Mouse (Mus musculus): Measurements from ENCODE around the gene Mrpl37. TPM values are rescaled to one million over a fixed set of nuclear protein-coding genes. Genes with fewer than 3 reads are reported as not detected.
A peak's percentile ranks its signal among the peaks of the same experiment; 100 is the strongest.

Gene Mrpl37
- total RNA-seq, 2 experiments from 2014 or later: 99.3 to 119 TPM

DNA sequence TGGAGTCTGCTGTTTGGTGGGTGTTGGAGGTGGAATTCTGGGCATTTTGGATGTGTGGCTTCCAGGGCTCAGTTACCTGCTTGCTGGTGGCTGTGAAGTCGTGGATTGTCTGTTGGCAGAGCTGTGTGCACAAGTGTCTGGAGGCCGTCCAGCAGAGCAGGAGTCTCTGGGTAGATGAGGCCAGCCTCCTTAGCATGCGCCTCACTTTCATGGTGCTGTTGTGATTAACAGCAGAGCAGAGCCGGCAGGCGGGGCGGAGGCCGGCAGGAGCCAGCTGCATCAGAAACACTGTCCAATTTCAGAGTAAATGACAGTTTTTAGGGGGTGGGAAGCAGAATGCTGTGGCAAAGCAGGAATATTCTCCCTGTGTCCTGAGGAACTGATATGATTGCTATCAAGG lies 47.6 kb downstream of the Mrpl37 start:
- peak; percentile 65 for DNase-seq

DNA sequence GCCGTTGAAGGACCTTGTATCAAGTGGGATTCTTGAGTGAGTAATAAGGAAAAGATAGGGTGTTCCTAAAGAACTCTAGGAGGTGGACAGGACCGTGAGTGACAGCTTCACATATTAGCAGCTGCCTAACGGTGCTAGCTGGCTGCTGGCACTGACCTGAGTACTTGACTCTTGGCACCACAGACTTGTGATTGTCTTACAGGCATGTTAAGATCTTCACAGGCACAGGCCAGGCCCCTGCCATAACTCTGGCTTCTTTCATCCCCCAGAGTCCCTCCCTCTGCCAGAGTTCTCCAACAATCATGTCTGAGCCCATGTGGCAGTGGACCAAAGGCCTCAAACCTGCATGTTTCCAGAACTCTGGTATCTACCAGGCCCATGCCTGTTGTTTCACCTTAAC lies 48.1 kb downstream of the Mrpl37 start:
- DNase-seq: peak; percentile 36

DNA sequence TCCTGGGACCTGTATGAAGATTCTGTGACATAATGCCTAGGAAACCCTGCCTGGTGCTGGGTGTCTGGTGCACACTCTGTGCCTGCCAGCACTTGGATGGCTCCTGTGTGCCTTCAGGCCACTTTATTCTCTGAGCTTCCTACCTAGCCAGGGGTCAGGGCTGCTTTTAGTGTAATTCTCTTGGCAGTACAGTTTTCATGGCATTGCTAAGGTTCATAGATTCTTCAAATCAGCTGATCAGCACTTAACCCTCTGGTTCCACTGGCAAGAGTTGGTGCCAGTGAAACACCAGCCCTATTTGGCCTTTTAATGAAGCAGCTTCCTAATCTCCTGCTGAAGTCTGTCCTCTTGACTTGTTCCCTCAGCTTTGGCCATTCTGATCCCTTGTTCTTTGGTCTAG lies 49.4 kb downstream of the Mrpl37 start:
- DNase-seq: no peak

DNA sequence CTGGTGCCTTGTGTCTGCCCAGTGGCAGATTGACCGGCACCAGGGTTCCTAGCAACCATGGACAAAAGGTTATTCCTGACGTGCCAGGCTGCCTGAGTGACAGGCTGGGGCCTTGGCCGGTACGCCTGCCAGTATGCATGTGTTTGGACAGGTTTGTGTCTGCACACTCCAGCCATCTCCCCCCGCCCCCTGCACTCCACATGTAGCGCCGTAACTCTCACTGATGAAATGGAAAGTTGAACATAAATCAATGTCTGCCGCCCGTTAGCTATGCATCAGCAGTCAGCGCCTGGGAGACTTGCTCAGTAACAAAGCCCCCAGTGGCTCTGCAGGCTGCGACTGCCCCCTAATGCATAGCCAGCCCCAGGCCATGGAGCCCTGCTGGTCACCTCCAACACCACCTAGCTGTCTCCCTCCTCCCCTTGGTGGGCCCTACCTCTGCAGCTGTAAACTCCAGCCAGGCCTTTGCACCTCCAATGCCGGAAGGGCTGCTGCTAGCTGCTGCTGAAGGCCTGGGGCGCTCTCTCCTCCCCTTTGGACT lies 50.6 kb downstream of the Mrpl37 start:
- DNase-seq: peak; percentile 54

DNA sequence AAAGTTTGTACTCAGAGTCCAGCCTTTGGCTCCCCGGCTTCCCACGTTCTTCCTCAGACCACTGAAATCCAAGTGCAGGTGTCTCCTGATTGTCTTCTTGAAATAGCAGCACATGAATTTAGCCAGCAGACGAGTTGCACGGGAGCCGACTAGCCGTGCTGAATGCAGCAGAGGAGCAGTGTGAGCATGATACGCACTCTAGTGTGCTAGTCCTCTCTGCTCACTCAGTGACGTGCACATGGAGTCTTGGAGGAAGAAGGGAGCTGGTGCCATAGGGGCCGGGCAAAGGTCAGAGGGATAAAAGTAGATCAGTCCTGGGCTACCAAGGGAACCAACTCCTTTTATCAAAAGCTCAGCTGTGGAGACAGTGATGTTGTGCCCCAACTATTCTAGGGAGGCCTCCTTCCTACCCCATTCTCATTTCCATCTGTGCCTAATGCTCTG lies 52.8 kb downstream of the Mrpl37 start:
- no peak for DNase-seq

DNA sequence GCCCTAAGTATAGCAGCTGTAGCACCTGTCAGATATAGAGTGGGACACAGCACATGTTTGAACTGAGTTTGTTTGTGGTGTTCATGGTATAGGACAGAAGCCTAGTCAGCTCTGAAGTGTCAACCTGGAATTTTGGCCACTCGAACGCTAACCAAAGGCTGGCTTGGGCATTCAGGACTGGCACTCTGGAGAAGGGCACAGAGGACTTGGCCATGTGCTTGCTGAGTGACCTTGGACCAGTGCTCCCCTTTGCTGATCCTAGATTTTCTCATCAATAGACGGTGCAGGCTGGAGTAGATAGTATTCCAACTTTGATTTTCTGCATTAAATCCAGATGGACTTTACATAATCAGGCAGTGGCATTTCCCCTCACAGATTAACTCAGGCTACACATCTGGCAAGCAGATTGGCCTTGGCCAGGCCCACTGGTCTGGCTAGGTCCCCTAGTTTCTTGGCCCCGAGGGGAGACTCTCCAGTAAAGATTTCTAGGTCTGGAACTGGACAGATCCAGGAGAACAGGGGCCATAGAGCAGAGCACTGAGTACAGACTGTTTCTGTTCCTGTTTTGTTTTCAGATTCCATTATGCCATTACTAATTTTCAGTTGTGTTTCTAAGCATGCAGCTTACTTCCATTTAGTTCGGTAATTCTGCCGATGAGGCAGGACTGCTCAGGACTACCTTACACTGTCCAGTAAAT lies 53.4 kb downstream of the Mrpl37 start:
- DNase-seq: peak; percentile 66

DNA sequence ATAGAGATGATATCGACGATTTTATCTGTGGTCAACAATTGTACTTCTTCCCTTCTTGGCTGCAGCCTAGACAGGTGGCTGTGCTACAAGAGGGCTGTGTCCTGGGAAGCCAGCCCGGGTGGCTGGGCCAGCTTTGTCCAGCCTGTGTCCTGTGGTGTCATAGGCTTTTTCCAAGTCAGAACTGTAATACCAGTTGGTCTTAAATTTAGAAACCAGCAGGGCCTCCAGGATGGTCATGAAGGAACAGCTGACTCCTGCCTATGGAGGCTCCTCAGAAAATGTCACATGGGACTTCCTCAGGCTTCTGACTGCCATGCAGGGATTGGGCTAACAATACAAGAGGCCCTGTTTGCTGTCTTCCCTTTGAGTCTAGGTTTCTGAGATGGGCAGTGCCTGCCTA lies 54.1 kb downstream of the Mrpl37 start:
- DNase-seq: no peak

DNA sequence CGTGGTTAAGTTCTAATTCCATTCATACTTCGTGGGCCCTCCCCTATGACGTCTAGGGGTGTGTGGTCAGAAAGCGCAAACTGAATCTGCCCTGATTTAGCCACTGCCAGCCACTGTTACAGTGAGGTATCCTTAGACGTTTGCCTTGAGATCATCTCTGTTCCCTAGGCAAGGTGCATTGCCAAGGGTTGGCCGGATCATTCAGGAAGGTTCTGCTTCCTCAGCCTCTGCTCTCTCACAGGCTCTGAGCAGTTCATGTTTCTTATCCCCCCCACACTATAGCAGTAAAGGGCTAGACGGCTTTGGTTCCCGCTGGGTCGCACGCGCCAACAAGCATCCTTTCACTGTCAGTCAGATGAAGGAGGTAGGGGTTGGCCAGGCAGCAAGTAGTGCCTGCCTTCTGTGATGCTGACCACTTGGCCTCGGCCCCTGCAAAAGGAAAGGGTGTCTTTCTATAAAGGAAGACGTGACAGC lies 54.6 kb downstream of the Mrpl37 start:
- DNase-seq: no peak

DNA sequence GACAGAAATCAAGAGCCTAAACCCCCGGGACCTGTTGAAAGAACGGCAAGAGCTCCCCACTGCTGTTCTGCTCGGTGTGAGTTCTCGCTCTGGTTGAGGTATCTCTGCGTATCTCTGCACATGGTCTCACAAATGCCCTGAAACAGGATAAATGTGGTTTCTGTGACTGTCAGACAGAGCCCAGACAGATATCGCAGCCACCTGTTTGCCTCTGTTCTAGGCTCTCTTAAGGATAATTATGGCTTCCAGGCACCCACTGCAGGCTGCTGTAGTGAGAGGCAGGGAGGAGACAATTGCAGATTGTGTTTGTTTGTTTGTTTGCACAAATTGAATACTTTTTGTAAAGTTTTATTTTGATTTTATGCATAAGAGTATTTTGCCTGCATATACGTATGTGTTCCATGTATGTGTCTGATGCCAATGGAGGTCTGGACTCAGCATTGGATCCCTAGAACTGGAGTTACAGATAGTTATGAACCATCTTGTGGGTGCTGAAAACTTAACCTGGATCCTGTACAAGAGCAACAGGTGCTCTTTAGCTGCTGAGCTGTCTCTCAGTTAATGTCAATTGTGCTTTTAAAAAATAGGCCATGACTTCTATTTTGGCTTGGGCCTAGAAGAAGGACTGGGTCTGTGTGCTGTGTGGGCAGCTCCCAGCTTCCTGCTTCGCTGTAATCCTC lies 55.2 kb downstream of the Mrpl37 start:
- DNase-seq: no peak

DNA sequence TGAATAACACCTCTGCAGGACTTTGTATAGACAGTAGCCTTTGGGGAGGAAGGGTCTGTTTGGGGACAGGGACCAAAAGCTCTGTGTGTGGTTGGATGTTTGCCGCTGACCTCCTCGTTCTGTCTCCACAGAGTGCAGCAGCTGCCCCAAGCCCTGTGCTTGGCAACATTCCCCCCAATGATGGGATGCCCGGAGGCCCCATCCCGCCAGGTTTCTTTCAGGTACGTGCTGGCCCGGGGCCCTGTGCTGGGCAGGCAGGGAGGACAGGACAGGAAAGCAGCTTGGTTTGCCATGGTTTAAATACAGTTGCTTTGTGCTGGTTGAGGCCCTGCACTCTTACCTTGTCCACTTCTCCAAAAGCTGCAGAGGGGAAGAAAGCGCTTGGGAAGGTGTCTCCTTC lies 57.1 kb downstream of the Mrpl37 start:
- DNase-seq: no peak

DNA sequence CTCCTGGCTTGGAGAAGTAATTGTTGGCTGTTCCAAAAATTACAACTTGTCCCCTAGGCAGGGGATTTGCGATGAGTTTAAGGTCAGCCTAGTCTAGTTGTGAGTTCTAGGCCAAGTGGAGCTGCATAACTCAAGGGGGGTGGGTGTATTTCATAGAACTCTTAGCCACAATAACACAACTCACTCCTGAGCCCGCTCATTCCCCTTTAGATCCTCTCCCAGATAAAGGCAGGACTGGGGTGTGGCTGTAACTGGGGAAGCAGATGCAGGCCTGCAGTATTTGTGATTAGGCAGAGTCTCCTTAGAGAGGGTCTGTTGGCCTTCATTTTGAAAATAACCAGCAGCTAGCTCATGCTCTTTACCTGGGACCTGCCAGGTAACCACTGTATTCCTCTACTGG lies 58.5 kb downstream of the Mrpl37 start:
- DNase-seq: no peak

DNA sequence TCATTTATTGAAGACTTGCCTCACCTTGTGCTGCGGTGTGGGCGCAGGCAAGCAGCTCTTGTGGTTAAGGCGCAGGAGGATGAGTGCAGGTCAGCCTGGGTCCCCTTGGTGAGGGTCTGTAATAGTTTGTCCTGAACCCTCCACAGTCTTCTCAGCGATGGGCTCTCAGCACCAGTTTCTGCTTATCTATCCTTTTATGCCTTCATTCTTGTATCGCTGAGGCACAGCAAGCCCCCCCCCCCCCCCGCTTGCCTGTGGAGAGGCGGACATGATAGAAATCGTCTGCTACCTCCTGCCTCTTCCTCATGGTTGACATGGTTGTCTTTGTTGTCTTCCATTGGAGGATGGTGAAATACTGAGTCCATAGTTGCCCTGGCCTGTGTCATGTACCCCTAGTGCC lies 59.3 kb downstream of the Mrpl37 start:
- DNase-seq: no peak

DNA sequence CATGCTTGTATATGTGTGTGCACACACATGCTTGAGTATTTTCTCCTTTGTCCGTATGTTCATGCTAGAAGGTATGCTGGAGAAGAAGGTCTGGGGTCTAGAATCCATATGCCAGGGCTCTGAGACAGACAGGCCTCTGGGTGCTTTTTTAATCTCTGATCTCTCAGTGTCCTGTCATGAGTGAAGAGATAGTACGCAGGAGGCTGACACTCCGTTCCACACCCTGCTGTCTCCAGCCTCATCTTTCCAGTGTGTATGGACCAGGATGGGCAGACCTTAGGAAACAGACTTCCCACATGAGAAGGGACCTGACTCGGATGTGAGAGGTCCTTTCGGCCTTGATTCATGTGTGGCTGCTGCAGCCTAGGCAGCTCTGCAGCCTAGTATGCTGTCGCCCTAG lies 59.9 kb downstream of the Mrpl37 start:
- DNase-seq: no peak

DNA sequence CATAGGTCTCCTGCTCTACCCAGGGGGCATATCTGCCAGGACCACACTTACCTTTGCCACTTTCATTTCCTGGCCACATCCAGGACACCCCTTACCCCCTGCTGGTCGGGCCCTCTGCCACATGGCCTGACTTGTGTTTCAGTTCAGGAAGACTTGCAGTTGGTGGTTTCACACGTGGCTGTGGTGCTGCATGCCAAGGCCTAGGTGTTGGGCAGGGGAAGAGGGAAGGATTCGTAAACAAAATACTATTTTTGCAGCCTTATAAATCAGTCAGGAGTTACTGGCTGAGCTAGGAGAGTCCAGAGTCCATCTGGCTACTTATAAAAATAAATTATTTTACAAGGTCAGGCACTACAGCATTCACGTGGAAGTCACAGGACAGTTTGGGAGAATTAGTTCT lies 60.4 kb downstream of the Mrpl37 start:
- no peak for DNase-seq

Other genes with a start within 250 kb of the Mrpl37 start
- 10 to 100 TPM; 50.8 to 69.0 TPM for gene Ssbp3, start 156.2 kb downstream of the Mrpl37 start, total RNA-seq (2021)
- 10 to 100 TPM; 14.8 to 20.1 TPM for gene Cyb5rl, start 120 bp upstream of the Mrpl37 start, total RNA-seq (2021)
- under 1 TPM in 1 of 2 experiments, not detected in 1; 0.12 TPM for gene Cdcp2, start 30.0 kb upstream of the Mrpl37 start, total RNA-seq (2021)
- gene Tmem59, start 111.5 kb upstream of the Mrpl37 start, total RNA-seq (2021): 100 to 1,000 TPM; 288 to 289 TPM
- 10 to 100 TPM; 22.4 to 22.8 TPM for gene Tceanc2, start 112.2 kb upstream of the Mrpl37 start, total RNA-seq (2021)
- gene Ldlrad1, start 142.3 kb upstream of the Mrpl37 start, total RNA-seq (2021): under 1 TPM in 1 of 2 experiments, not detected in 1; 0.27 TPM
- gene Lrrc42, start 186.7 kb upstream of the Mrpl37 start, total RNA-seq (2021): 10 to 100 TPM; 29.3 to 29.5 TPM
- 10 to 100 TPM; 21.9 to 28.5 TPM for gene Hspb11, start 186.7 kb upstream of the Mrpl37 start, total RNA-seq (2021)
- 10 to 100 TPM in 1 of 2 experiments, 1 to 10 TPM in 1; 9.1 to 12.2 TPM for gene Dio1, start 240.3 kb upstream of the Mrpl37 start, total RNA-seq (2021)
- 10 to 100 TPM; 49.3 to 52.6 TPM for gene Yipf1, start 247.5 kb upstream of the Mrpl37 start, total RNA-seq (2021)